Mouse (Mus musculus): ENCODE results near the gene Cachd1. TPM values are rescaled to one million over a fixed set of nuclear protein-coding genes. Genes with fewer than 3 reads are reported as not detected.

The Cachd1 gene
- polyA plus RNA-seq, 1 experiment from 2014 or later: 6.8 TPM

DNA sequence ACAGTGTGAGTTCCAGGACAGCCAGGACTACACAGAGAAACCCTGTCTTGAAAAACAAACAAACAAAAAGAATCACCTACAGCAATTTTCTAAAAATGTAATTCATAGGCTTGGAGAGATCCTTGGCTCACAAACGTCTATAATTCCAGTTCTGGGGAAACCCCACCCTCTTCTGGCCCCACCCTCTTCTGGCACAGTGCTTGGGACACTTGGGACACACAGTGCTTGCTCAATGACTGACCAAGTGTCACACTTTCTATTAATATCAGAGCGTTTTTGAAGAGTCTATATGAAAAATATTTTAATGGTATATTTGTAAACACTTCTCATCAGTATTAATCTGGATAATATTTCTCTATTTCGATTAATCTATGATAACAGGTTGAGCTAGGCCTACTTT lies 256.6 kb downstream of the Cachd1 start:
- no peak for ATAC-seq (ENCODE audit: extremely low read depth, insufficient number of reproducible peaks, low FRiP score, low TSS enrichment)
- WGBS: 59% methylated on average over 3 of the region's 3 CpGs

DNA sequence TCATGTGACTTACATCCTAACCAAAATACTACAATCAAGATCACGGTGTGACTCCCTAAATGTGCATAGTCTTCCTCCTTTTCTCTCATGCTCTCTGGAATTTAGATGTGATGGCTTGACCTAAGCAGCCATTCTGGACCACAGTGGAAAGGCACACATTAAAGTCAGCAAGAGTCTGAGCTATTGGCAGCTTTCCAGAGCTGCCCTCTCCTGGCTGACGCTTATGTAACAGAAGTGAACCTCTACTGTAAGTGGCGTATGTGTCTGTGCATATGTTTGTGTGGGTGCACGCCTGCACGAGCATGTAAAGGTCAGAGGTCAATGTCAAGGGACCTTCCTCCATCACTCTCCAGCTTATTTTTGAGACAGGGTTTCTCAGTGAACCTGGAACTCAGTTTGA lies 258.7 kb downstream of the Cachd1 start:
- H3K27me3 ChIP-seq (replicated peaks): no peaks in the 10 kb centered on the region
- no peaks in the 10 kb centered on the region for H3K9me3 ChIP-seq
- H3K27ac ChIP-seq (replicated peaks): no peak overlapping the region
- H3K4me2 ChIP-seq: no peak overlapping the region
- no peak overlapping the region for H3K4me3 ChIP-seq
- H3K4me1 ChIP-seq: no peaks in the 10 kb centered on the region
- WGBS: 67% methylated on average over 5 of the region's 5 CpGs
- ATAC-seq (ENCODE audit: extremely low read depth, insufficient number of reproducible peaks, low FRiP score, low TSS enrichment): no peak
- H3K36me3 ChIP-seq: no peaks in the 10 kb centered on the region
- H3K9ac ChIP-seq: no peak overlapping the region

More for the DNA sequence above, 256.6 kb downstream of the Cachd1 start:
- no peaks in the 10 kb centered on the region for H3K9me3 ChIP-seq
- no peaks in the 10 kb centered on the region for H3K27me3 ChIP-seq (replicated peaks)
- no peak overlapping the region for H3K4me2 ChIP-seq
- no peak overlapping the region for H3K9ac ChIP-seq
- H3K4me3 ChIP-seq: no peak overlapping the region
- no peaks in the 10 kb centered on the region for H3K36me3 ChIP-seq
- no peaks in the 10 kb centered on the region for H3K4me1 ChIP-seq
- H3K27ac ChIP-seq (replicated peaks): no peak overlapping the region

DNA sequence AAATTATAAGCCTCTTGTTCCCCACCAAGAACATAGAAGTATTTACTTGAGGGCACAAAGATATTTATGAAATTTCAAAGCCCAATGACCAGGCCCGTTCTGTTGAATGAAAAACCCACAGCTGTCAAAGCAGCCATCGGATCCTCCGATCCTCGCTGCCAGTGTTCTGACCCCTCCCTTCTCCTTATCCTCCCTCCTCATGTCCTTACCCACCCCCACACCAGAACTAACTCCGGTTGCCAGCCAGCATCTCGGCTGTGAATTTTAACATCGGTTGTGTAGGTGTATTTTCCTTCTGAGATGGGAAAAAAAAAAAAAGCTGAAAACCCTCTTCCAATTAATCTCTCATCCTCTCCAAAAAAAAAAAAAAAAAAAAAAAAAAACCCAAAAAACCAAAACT lies 260.7 kb downstream of the Cachd1 start:
- H3K36me3 ChIP-seq: no peaks in the 10 kb centered on the region
- no peak overlapping the region for H3K27ac ChIP-seq (replicated peaks)
- no peak for ATAC-seq (ENCODE audit: extremely low read depth, insufficient number of reproducible peaks, low FRiP score, low TSS enrichment)
- no peak overlapping the region for H3K9ac ChIP-seq
- no peak overlapping the region for H3K4me3 ChIP-seq
- H3K4me1 ChIP-seq: no peaks in the 10 kb centered on the region
- no peaks in the 10 kb centered on the region for H3K27me3 ChIP-seq (replicated peaks)
- WGBS: 63% methylated on average over 7 of the region's 7 CpGs
- H3K9me3 ChIP-seq: no peaks in the 10 kb centered on the region
- H3K4me2 ChIP-seq: no peak overlapping the region

DNA sequence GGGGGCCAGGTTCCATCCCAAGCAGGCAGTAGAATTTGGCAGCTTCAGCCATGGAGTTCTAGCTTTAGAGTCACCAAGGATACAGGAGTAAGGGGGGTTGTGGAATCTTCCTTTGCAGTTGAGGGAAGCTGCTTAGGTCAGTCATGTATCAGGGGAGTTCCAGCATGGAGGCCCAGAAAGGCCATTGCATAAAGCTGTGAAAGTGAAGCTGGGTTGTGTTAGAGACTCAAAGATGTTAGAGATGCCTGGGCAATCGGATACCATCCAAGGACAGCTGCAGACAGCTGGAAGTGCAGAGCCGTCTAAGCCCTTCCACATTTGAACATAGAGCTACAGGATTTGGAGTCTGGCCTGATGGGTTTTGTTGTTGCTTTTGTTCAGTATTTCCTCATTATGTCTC lies 267.2 kb downstream of the Cachd1 start:
- H3K9me3 ChIP-seq: no peaks in the 10 kb centered on the region
- H3K27me3 ChIP-seq (replicated peaks): no peaks in the 10 kb centered on the region
- H3K9ac ChIP-seq: no peak overlapping the region
- H3K27ac ChIP-seq (replicated peaks): no peak overlapping the region
- H3K4me3 ChIP-seq: no peak overlapping the region
- no peaks in the 10 kb centered on the region for H3K36me3 ChIP-seq
- no peak overlapping the region for H3K4me2 ChIP-seq
- H3K4me1 ChIP-seq: no peaks in the 10 kb centered on the region
- no peak for ATAC-seq (ENCODE audit: extremely low read depth, insufficient number of reproducible peaks, low FRiP score, low TSS enrichment)
- WGBS: 62% methylated on average over 2 of the region's 2 CpGs

DNA sequence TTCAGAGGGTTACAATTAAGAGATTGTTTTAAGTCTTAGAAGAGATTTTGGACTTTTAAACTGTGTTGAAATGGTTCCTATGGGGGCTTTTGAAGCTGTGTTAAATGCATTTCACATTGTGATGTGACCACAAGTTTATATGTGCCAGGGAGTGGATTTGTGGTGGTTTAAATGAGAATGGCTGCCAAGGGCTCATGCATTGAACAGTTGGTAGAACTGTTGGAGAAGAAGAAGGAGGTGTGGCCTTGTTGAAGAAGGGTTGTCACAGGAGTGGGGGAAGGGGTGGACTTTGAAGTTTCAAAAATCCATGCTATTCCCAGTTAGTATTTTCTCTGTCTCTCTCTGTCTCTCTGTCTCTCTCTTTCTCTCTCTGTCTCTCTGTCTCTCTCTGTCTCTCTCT lies 267.7 kb downstream of the Cachd1 start:
- Histone ChIP-seq H3K4me3 (no peak overlapping the region), H3K27ac (replicated peaks) (no peak overlapping the region), H3K36me3 (no peaks in the 10 kb centered on the region), H3K4me1 (no peaks in the 10 kb centered on the region), H3K9me3 (no peaks in the 10 kb centered on the region), H3K9ac (no peak overlapping the region), H3K4me2 (no peak overlapping the region), H3K27me3 (replicated peaks) (no peaks in the 10 kb centered on the region)
- no peak for ATAC-seq (ENCODE audit: extremely low read depth, insufficient number of reproducible peaks, low FRiP score, low TSS enrichment)

DNA sequence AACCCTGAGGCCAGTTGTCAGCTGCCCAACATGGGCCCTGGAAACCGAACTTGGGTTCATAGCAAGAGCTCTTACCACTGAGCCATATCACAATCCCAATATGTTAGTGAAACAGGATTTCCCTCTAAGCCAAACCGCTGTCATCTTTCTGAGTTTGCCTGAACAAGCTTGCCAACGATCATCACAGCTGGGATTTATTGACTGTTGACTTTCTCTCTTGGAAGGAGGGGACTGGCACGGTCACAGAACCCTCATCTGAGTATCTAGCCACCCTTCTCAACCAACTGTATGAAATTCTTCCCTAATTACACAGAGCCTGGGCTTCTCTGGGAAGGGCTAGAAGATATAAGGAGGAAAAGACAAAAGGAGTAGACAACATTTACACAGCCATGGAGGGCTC lies 270.1 kb downstream of the Cachd1 start:
- WGBS: 65% methylated on average over 4 of the region's 4 CpGs
- Histone ChIP-seq H3K4me1 (no peaks in the 10 kb centered on the region), H3K36me3 (no peaks in the 10 kb centered on the region), H3K9me3 (no peaks in the 10 kb centered on the region), H3K9ac (no peak overlapping the region), H3K4me3 (no peak overlapping the region), H3K27ac (replicated peaks) (no peak overlapping the region), H3K4me2 (no peak overlapping the region), H3K27me3 (replicated peaks) (no peaks in the 10 kb centered on the region)
- no peak for ATAC-seq (ENCODE audit: extremely low read depth, insufficient number of reproducible peaks, low FRiP score, low TSS enrichment)

DNA sequence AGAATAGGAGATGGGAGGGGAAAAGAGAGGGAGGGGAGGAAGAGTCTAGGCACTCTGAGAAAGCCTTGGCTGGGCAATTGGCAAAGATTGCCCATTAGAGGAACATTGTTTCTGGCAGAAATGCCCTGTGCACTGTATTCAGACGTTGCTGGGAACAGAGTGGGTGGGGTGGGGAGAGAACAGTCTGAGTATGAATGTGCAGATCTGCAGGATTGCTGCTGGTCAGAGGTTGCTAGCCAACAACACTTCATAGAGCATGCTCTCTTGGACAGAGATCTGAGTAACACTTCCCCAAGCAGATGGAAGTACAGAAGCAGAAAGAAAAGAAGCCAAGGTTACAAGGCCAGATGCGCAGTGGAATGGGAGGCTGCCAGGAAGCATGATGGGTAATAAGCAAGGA lies 285.7 kb downstream of the Cachd1 start:
- 61% methylated on average over 2 of the region's 2 CpGs for WGBS
- Histone ChIP-seq H3K27me3 (replicated peaks) (0 out of 2 replicates have a peak, but pooled peaks cover 16% of the 10 kb centered on the region), H3K36me3 (no peaks in the 10 kb centered on the region), H3K4me2 (no peak overlapping the region), H3K27ac (replicated peaks) (no peak overlapping the region), H3K4me1 (no peaks in the 10 kb centered on the region), H3K9ac (no peak overlapping the region), H3K4me3 (no peak overlapping the region), H3K9me3 (peaks cover 4% of the 10 kb centered on the region; the same call in 1 of the 2 replicates)
- ATAC-seq (ENCODE audit: extremely low read depth, insufficient number of reproducible peaks, low FRiP score, low TSS enrichment): no peak

DNA sequence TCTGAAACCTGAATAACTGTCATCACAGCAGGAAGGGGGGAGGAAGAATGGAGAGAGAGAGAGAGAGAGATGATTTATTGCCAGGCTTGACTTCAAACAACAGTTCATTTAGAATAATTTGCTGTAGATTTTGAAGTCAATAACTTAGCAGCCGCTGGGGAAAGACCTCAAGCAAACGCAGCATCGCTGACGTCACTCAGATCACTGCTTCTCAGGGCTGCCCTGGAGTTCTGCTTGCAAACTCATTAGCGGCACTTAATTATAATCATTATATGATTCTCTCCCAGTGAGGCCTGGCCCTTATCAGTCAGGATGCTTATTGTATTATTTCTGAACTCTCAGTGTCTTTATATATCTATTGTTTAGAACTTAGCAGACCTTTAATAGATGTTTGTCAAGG lies 289.9 kb downstream of the Cachd1 start:
- peaks cover 3% of the 10 kb centered on the region for H3K4me1 ChIP-seq
- no peaks in the 10 kb centered on the region for H3K36me3 ChIP-seq
- peaks cover 28% of the 10 kb centered on the region for H3K27me3 ChIP-seq (replicated peaks)
- 50% methylated on average over 5 of the region's 5 CpGs for WGBS
- no peak overlapping the region for H3K4me2 ChIP-seq
- no peak overlapping the region for H3K27ac ChIP-seq (replicated peaks)
- H3K9me3 ChIP-seq: peaks cover 2% of the 10 kb centered on the region; the same call in 1 of the 2 replicates
- ATAC-seq (ENCODE audit: extremely low read depth, insufficient number of reproducible peaks, low FRiP score, low TSS enrichment): no peak
- no peak overlapping the region for H3K9ac ChIP-seq
- no peak overlapping the region for H3K4me3 ChIP-seq

DNA sequence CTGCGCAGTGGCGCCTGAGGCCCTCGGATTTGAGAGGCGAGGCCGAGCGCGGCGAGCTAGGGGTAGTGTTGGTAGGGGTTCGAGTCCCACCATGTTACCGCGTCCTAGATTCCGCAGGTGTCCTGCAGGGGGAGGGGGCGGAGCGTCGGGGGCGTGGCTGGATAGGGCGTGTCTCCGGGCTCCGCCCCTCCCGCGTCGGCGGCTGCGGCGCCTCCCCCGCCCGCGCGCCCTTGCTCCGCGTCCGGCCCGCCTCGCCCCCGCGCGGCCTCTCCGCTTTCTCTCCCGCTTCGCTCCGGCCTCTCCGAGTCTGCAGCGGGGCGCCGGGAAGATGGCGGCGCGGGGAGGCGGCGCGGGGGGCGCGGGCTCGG lies 292.3 kb downstream of the Cachd1 start, which contains the start of gene Raver2:
Gene Raver2, plus strand, starts transcription at position 198 of the 368 bp plus-strand sequence.
- ATAC-seq (ENCODE audit: extremely low read depth, insufficient number of reproducible peaks, low FRiP score, low TSS enrichment): peak; percentile 68; the same call in 1 of the 2 replicates
- Histone ChIP-seq H3K9me3 (no peaks in the 10 kb centered on the region), H3K4me3 (peak within 1 kb of the TSS; percentile 79), H3K27ac (replicated peaks) (0 out of 2 replicates have a peak within 1 kb of the TSS, but pooled peaks have one; percentile 34), H3K36me3 (no peaks in the 10 kb centered on the region), H3K4me1 (peaks cover 3% of the 10 kb centered on the region), H3K9ac (peak within 1 kb of the TSS; percentile 89), H3K4me2 (peak within 1 kb of the TSS; percentile 98), H3K27me3 (replicated peaks) (peaks cover 35% of the 10 kb centered on the region)
- 2% methylated on average over 38 of the region's 54 CpGs for WGBS

DNA sequence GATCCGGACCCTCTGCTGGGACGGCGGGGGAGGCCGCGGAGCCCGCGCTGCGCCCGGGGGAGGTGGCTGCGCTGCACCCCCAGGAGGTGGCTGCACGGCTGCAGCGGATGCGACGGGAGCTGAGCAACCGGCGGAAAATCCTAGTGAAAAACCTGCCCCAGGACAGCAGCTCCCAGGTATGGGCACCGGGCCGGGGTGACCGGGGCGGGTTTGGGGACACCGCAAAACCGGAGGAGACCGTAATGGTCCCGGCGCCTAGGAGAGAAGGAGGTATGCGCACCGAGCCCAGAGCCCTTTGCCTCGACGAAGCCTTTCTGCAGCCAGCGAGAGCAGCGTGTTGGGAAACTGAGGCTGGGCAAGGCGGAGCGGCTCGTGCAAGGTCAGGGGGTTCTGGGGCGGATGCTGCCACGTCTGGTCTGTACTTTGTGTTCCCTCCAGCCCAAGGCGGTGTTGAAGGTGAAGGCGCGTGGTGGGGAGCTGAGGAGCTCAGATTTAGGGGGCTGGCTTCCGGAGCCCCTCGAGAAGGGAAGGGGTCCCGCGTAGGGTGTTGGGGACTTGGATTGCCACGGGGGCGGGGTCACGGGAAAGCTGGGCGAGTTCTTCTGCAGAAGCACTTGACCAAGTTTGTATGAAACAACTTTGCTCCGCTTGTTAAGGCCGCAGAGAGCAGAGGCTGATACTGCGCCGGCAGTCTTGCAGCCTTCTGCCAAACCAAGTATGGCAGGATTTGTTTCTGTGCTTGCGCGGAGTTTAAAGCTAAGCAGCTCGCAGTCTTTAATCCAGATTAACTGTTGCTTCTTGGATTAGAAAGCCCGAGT lies 292.9 kb downstream of the Cachd1 start:
- Histone ChIP-seq H3K4me3 (peak overlapping the region; percentile 79), H3K4me1 (peaks cover 3% of the 10 kb centered on the region), H3K36me3 (no peaks in the 10 kb centered on the region), H3K4me2 (peak overlapping the region; percentile 98), H3K27me3 (replicated peaks) (peaks cover 32% of the 10 kb centered on the region), H3K9me3 (no peaks in the 10 kb centered on the region), H3K27ac (replicated peaks) (0 out of 2 replicates have a peak overlapping the region, but pooled peaks have one; percentile 34), H3K9ac (peak overlapping the region; percentile 89)
- peak; percentile 42 for ATAC-seq (ENCODE audit: extremely low read depth, insufficient number of reproducible peaks, low FRiP score, low TSS enrichment)
- WGBS: 1% methylated on average over 53 of the region's 55 CpGs

DNA sequence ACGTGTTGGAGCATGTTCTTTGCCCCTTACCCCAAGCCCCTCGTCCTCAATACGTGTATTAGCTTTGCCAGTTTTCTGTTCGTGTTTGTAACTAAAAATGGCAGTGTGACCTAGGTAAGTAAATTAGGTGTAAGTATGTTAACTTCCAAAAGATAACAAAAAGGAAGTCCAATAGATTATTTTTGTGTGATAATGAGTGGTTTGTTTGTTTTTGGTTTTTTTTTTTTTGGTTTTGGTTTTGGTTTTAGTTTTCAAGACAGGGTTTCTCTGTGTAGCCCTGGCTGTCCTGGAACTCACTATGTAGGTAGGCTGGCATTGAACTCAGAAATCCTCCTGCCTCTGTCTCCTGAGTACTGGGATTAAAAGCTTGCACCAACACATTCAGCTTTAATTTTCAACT lies 295.1 kb downstream of the Cachd1 start:
- ATAC-seq (ENCODE audit: extremely low read depth, insufficient number of reproducible peaks, low FRiP score, low TSS enrichment): no peak
- Histone ChIP-seq H3K27me3 (replicated peaks) (peaks cover 23% of the 10 kb centered on the region), H3K4me3 (no peak overlapping the region), H3K4me2 (no peak overlapping the region), H3K9me3 (no peaks in the 10 kb centered on the region), H3K27ac (replicated peaks) (no peak overlapping the region), H3K36me3 (no peaks in the 10 kb centered on the region), H3K4me1 (peaks cover 3% of the 10 kb centered on the region), H3K9ac (no peak overlapping the region)
- 73% methylated on average over 4 of the region's 4 CpGs for WGBS

DNA sequence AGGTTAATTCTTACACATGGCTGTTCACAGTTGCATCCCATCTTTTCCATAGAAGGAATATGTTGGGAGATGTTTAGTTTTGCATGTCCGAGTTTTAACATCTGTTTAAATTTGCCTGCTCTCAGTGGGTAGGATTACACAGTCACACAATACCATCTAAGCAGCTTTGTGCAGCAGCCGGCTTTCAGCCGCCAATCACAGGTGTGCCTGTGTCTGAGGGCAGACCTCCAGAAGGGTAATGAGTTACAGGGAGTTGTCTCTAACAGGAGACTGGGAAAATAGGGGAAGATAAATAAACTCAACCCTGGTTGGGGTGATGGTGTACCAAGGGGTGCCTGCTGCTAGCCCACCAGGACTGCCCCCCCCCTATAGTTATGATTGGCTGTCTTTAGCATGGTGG lies 299.9 kb downstream of the Cachd1 start:
- Histone ChIP-seq H3K9ac (no peak overlapping the region), H3K9me3 (no peaks in the 10 kb centered on the region), H3K27me3 (replicated peaks) (peaks cover 12% of the 10 kb centered on the region; the same call in 1 of the 2 replicates), H3K4me3 (no peak overlapping the region), H3K4me2 (no peak overlapping the region), H3K27ac (replicated peaks) (no peak overlapping the region), H3K4me1 (peaks cover 10% of the 10 kb centered on the region), H3K36me3 (no peaks in the 10 kb centered on the region)
- WGBS: 67% methylated on average over 3 of the region's 3 CpGs
- no peak for ATAC-seq (ENCODE audit: extremely low read depth, insufficient number of reproducible peaks, low FRiP score, low TSS enrichment)

Data from heart, embryonic 13.5 days (tissue).